Mouse (Mus musculus) lung, postnatal 0 days (tissue): ENCODE data around the gene Fbp1. TPM values are rescaled to one million over a fixed set of nuclear protein-coding genes. Genes with fewer than 3 reads are reported as not detected.
"Not testable (repeated sequence)": the region's sequence is repeated elsewhere in the genome, so short reads cannot be mapped to it uniquely, and the experiment has no call there.

Experiments used
- ATAC-seq: fragments of 200-750 bp; cut with Nextera tagmentation; 2 replicates; pipeline ENCODE4 v1.8.0; 2017; ENCODE audit warnings: moderate library complexity
- DNase-seq: peaks from one replicate; pipeline ENCODE4 v3.0.0-alpha.2; 2016; ENCODE audit warnings: low spot score
- H3K27ac ChIP-seq: fragments of 300-500 bp; sonication (generic); 2 replicates; pipeline ENCODE4 v1.5.1; 2014; ENCODE audit warnings: antibody characterized with exemption, mild to moderate bottlenecking, low read length, mixed read lengths
- H3K27me3 ChIP-seq: fragments of 300-500 bp; sonication (generic); replicated peaks from 2 replicates; pipeline ENCODE4 v1.6.1; 2014; ENCODE audit warnings: low read length, mixed read lengths; ENCODE audit not compliant: insufficient read depth
- H3K36me3 ChIP-seq: fragments of 300-500 bp; sonication (generic); 2 replicates; pipeline ENCODE4 v1.6.1; 2014; ENCODE audit warnings: low read length, mixed read lengths; ENCODE audit not compliant: insufficient read depth
- H3K4me1 ChIP-seq: fragments of 300-500 bp; sonication (generic); 2 replicates; pipeline ENCODE4 v1.6.1; 2014; ENCODE audit warnings: antibody characterized with exemption, low read depth, low read length, mixed read lengths; ENCODE audit not compliant: insufficient read depth
- H3K4me2 ChIP-seq: fragments of 300-500 bp; sonication (generic); replicated peaks from 2 replicates; pipeline ENCODE4 v1.6.1; 2014; ENCODE audit warnings: low read depth, mild to moderate bottlenecking, low read length, moderate library complexity, mixed read lengths
- H3K4me3 ChIP-seq: fragments of 300-500 bp; sonication (generic); 2 replicates; pipeline ENCODE4 v1.5.1; 2014; ENCODE audit warnings: low read depth, low read length
- H3K9ac ChIP-seq: fragments of 300-500 bp; sonication (generic); replicated peaks from 2 replicates; pipeline ENCODE4 v1.6.1; 2014; ENCODE audit warnings: low read depth, mild to moderate bottlenecking
- H3K9me3 ChIP-seq: fragments of 300-500 bp; sonication (generic); 2 replicates; pipeline ENCODE4 v1.6.1; 2016; ENCODE audit warnings: low read length, mixed read lengths
- CTCF ChIP-seq: IDR thresholded peaks from 2 replicates; pipeline ENCODE4 v1.5.1; 2016; ENCODE audit warnings: antibody characterized with exemption, mild to moderate bottlenecking
- EP300 ChIP-seq: IDR thresholded peaks from 2 replicates; pipeline ENCODE4 v1.6.1; 2016; ENCODE audit warnings: antibody characterized with exemption, mild to moderate bottlenecking, control low read depth
- WGBS: fragments of 180-500 bp; shearing (Covaris S2); extraction: QIAGEN DNeasy Blood & Tissue Kit; methylation state at CpG from one replicate; pipeline ENCODE4 v1.1.7; 2014; 5-methylcytosine and 5-hydroxymethylcytosine counted together
- polyA plus RNA-seq: library from polyadenylated mRNA; unstranded; fragments of >200 nt; fragmentation: Nextera tagmentation; extraction: Ambion mirVana; gene quantifications from 2 replicates; pipeline ENCODE4 v1.2.1, GENCODE M21; 2015

Gene Fbp1
- polyA plus RNA-seq, 1 experiment from 2014 or later, result 2.4 TPM

- ATAC-seq, result no peak
- no peak overlapping the region for H3K4me2 ChIP-seq
- TF ChIP-seq CTCF (no peak), EP300 (no peak)
- no peaks in the 10 kb centered on the region for H3K27me3 ChIP-seq
- no peaks in the 10 kb centered on the region for H3K4me1 ChIP-seq
- WGBS, result 67% methylated on average over 2 of the region's 2 CpGs
- H3K36me3 ChIP-seq, result no peaks in the 10 kb centered on the region
- no peaks in the 10 kb centered on the region for H3K9me3 ChIP-seq
- H3K9ac ChIP-seq, result no peak overlapping the region
- no peak for DNase-seq
- H3K27ac ChIP-seq, result no peak overlapping the region
- no peak overlapping the region for H3K4me3 ChIP-seq
Measured at GRCm38 (mm10) chr13:62832239-62832638, 55.8 kb downstream of the Fbp1 start.

- 79% methylated on average over 3 of the region's 3 CpGs for WGBS
- DNase-seq, H3K27me3 ChIP-seq, ATAC-seq, H3K9ac ChIP-seq, H3K9me3 ChIP-seq, H3K36me3 ChIP-seq, H3K4me3 ChIP-seq, H3K4me1 ChIP-seq, H3K27ac ChIP-seq, H3K4me2 ChIP-seq: not testable (repeated sequence)
Measured at GRCm38 (mm10) chr13:62815705-62816104, 72.4 kb downstream of the Fbp1 start.

Other genes starting within 250 kb of the Fbp1 start
- gene Platr25, start 127.6 kb downstream of the Fbp1 start, polyA plus RNA-seq, result 8.4 and 9.0 TPM in 2 replicates
- 2.1 and 3.4 TPM in 2 replicates for gene Gm5141, start 102.5 kb downstream of the Fbp1 start, polyA plus RNA-seq
- 1.2 and 2.7 TPM in 2 replicates for gene Fbp2, start 29.9 kb downstream of the Fbp1 start, polyA plus RNA-seq
- gene 2010111I01Rik, start 76.6 kb upstream of the Fbp1 start, polyA plus RNA-seq, result 128 and 130 TPM in 2 replicates